Mouse (Mus musculus): ENCODE results near the gene Gm21310. TPM values are rescaled to one million over a fixed set of nuclear protein-coding genes. Genes with fewer than 3 reads are reported as not detected.
"Not testable (repeated sequence)": the region's sequence is repeated elsewhere in the genome, so short reads cannot be mapped to it uniquely, and the experiment has no call there.

Gm21310 gene
- total RNA-seq (2021): not detected in 2 replicates
- long read RNA-seq: 0 reads

GRCm38 (mm10) chrY:10147083-10147482 lies at the start of gene Gm21310:
Gene Gm21310, minus strand, starts transcription at chrY:10147183.
- DNase-seq: not testable (repeated sequence)

Other genes starting within 250 kb of the Gm21310 start
- not detected in 2 replicates for gene Gm20834, start 177.4 kb upstream of the Gm21310 start, total RNA-seq (2021)

Measured in adrenal gland, postnatal 25 days (tissue).